Mouse (Mus musculus): ENCODE data around the gene Mdm2.

GRCm38 (mm10) chr10:117677494-117678236, 32.9 kb downstream of the Mdm2 start:
- TF ChIP-seq CTCF (IDR thresholded peaks at IDR 0.05; ENCODE audit: extremely low read depth, insufficient read depth, low read length): no peak
- TF ChIP-seq POLR2A (IDR thresholded peaks at IDR 0.05; ENCODE audit: extremely low read depth, insufficient read depth, low read length): no peak
